Mouse (Mus musculus) bone marrow macrophage, adult 2 months (primary cell): ENCODE measurements around the gene Ccdc30.

ENCODE experiments used
- CTCF ChIP-seq: IDR thresholded peaks from 2 replicates; pipeline ENCODE4 v1.5.1; 2012; ENCODE audit warnings: low read depth, mild to moderate bottlenecking, low read length, moderate library complexity
- POLR2A ChIP-seq: IDR thresholded peaks from 2 replicates; pipeline ENCODE4 v1.6.1; 2012; ENCODE audit warnings: mild to moderate bottlenecking, low read depth, low read length, borderline replicate concordance

GRCm38 (mm10) chr4:119381471-119382190 lies 33.7 kb downstream of the Ccdc30 start:
- TF ChIP-seq POLR2A = no peak
- TF ChIP-seq CTCF = no peak
